Mouse (Mus musculus): ENCODE data around the gene Ldha.
A peak's percentile ranks its signal among the peaks of the same experiment; 100 is the strongest.

The Ldha gene

DNA sequence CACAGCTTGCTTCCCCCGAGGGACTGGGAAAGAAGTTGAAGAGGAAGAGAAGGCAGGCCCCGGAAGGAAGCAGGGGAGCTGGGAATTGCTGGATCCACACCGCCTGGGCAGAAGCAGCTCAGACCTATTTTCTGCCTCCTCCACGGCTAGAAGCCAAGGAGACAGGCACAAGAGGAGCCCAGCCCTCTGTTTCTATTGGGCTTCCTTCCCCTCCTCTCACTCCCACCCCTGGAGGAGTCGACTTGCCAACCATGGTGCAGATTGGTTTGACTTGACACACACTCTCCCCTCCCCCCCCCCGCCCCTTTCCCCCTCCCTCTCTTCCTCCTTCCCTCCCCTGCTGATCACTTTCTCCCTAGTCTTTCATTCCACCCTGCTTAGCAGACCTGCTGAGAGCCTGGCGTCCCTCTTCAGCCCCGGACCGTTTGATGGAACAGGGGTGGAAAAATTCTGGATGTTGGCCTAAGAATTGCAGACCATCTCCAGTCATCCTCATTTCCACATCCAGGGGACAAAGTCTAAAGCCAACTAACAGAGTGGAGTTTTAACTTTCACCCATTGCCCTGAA lies 3.1 kb upstream of the Ldha start:
- peak; percentile 64 for DNase-seq (ENCODE audit: low spot score)

DNA sequence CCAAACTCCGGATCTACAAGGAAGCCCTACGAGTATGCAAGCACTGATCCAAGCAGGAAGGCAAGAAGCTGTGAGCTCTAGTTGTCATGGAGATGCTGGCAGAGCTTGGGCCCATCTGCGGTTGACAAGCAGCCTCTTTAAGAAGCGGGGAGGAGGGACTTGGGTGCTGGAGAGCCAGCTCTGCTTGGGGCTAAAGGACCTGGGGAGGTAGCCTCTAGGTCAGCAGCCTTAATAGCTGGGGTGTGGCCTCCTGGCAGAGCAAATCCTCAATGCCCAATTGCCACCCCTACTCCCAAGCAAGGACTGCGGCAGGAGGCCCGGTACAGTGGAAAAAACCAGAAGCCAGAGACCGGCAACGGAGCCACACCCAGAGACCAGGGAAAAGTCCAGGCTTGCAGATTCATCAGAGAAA lies 2.4 kb upstream of the Ldha start:
- DNase-seq (ENCODE audit: low spot score), result peak; percentile 72

DNA sequence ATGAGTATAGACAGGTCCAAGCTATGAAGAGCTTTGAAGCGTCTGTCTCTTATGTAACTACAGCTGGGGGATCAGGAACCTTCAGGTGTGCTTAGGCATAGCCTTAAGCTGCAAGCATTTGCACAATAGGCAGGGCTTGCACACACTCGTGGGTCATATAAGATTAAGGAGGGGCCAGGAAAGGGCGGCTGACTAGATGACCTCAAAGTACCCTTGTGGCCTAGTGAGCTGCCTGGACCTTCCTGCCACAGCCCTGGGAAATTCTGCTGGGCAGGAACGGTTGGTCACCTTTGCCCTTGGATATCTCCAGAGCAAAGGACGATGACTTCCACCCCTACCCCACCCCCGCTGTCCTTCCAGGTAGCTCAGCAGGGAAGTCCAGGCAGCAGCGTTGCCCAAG lies 1.8 kb upstream of the Ldha start:
- peak; percentile 59 for DNase-seq (ENCODE audit: low spot score)

DNA sequence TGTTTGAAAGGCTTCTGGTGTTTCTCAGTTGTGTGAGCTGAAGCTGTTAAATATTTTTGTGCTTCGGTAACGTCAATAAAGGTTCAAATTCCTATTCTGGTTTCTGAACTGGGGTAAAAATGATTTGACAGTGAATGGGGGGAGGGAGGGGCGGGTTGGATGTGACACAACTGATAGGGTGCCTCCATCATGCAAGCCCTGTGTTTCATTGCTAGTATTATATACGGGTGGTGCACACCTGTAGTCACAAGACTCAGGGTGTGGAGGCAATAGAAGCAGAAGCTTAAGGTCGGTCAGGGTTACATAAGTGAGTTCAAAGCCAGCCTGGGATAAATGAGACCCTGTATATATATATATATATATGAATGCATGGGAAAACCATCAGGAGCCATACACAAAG lies 1.4 kb upstream of the Ldha start:
- DNase-seq (ENCODE audit: low spot score), result no peak

DNA sequence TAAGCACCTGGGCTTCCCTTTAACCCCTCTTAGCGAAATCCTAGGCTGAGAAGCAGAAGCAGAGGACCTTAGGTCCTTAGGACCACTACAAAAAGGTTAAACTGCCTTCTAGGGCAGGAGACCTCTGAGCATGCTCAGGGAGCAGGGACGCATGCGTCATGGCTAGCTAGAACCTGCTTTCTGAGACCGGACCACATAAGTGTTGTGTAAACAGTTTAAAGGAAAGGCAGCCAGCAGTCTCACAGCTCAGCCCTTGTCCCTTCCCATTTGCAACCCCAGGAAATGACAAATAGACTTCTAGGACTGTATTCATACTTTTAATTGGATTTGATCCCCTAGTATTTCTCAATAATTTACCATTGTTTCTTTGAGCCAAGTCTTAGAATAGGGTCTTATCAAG lies 949 bp upstream of the Ldha start:
- DNase-seq (ENCODE audit: low spot score), result no peak

DNA sequence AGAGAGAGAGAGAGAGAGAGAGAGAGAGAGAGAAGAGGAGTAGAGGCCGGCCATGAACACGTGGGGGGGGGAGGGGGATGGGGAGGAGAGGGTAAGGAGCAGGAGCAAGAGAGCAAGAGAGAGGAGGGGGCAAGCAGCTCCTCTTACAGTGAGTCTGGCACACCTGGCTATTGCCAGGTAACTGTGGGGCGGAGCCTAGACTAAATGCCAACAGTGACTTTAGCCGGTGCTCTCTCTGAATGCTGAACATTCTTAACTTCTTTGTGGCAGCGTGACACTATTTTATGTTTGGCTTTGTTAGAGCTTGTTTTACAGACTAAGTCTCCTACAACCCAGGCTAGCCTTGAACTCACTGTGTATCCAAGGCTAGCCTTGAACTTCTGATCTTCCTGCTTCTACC lies 1.0 kb downstream of the Ldha start:
- no peak for DNase-seq (ENCODE audit: low spot score)

DNA sequence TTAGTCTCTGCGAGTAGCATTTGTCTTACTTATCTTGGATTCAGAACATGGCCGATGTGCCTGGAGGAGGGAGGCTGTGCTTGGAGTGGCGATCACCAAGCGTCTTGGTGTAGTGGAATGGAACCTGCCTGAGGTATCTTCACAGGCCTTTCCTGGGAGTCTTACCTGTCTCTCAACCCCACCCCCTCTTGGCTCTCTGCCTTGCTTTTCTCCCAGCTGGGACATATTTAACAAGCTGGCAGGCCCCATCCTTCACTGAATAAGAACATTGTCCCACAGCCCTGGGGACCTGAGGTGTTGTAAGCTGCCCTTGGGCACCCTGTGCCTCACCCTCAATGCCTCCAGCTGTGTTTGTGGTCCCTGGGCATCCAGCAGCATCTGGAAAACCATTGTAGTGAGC lies 2.3 kb downstream of the Ldha start:
- no peak for DNase-seq (ENCODE audit: low spot score)

DNA sequence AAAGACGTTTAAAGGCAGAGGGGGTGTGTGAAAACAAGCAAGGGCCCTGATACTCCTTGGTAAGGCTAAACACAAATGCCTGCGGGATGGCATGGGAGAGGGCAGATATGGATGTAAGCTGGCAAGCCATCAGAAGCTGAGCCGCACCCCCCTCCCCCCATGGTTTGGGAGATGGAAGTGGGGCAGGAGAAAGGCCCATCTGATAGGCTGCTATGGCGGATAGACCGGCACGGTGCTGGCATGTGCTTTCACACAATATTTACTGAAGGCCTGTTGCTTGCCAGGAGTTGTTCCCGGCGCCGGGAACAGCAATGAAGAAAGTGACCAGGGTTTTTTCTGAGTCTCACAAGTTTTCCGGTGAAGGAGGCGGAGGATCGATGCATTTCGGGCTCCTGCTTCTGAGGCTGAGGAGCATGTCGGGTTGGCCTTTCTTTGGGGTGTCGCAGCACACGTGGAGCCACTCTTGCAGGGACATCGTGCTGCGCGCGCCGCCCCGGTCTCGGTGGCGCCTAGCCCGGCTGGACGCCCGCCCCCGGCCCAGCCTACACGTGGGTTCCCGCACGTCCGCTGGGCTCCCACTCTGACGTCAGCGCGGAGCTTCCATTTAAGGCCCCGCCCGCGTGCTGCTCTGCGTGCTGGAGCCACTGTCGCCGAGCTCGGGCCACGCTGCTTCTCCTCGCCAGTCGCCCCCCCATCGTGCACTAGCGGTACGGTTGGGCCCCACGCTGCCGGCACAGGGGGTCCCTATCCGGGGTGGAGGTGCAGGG lies 4.1 kb downstream of the Ldha start:
- DNase-seq (ENCODE audit: low spot score), result peak; percentile 93

DNA sequence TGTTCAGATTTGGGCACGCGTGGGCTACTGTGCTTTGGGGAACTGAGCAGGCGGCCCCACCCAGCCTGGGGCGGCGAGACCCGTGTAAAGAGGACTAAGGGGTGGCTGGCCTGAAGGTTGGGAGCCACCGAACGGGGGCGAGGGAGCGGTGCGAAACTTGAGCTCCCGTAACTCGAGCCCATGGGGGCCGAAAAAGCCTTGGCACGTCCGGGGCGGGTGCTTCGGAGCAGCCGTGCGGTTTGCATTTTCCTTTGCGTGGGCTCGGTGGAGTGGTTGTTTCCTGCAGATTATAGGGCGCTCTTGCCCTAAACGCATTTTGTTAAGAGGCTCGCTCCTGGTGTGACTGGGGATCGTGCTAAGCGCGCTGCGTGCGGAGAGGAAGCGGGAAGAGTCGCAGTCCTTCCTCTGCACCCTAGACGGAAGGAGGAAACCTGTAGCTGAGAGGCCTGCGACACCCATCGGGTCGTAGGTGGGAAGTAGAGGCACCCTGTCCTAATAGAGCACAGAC lies 4.8 kb downstream of the Ldha start:
- DNase-seq (ENCODE audit: low spot score), result peak; percentile 37

DNA sequence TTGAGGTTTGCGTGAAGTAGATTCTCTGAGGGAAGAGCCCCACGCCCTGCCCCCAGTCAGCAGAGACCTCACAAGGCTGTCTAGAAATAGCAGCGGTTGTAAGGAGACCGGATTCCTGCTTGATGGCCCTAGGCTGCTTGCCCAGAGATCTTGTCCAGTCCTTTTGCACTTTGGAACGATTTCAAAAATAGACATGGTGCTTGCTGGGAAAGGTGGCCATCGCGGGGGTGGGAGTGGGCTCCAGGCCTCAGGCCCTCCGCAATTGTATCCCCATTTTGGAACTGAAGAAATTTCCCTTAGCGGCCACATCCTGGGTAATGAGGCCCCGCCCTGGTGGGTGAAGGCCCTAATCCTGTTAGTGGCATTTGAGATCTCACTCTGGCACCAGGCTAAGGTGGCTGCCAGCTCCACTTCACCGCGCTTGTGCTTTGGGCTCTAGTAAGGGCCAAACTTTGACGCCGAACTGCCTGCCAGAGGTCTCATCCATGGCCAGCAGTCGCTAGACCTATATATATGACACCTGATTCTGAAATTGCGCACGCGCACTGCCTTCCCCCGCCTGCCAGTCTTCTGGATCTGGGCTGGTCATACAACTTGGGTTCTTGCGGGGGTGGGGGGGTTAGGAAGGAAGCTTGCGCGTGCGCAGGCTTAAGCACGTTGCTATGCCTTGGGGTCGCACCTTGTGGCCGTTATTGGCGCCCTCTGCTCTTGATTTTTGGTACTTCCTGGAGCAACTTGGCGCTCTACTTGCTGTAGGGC lies 5.4 kb downstream of the Ldha start:
- peak; percentile 83 for DNase-seq (ENCODE audit: low spot score)

DNA sequence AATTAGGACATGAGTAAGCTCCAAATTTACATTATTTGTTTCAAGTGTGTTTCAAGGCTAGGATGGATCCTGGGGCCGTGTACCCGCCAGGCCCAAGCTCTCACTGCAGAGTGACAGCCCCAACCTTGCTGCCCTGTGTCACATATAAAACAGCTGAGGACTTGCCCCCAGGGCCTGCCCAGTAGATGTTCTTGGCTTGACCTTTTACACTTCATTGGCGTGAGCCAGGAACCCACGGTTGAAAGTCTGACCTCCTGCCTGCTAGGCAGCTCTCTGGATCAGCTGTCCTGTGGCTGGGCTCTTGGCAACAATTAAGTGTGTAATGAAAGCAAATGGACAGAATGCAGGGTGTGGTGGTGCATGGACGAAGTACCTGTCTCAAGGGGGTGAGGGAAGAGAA lies 8.0 kb downstream of the Ldha start:
- DNase-seq (ENCODE audit: low spot score), result no peak

DNA sequence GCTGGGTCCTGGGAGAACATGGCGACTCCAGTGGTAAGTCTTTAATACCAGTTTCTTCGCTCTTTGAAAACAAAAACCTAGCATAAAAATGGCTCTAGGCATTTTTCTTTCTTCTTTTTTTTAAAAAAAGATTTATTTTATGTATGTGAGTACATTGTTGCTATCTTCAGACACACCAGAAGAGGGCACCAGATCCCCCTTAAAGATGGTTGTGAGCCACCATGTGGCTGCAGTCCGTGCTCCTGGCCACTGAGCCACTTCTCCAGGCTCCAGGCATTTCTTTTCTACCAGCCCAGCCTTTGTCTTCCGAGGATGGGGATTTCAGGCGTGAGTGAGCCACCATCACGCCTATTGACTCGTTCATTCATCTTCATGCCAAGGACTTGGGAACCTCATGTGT lies 9.8 kb downstream of the Ldha start:
- DNase-seq (ENCODE audit: low spot score), result peak; percentile 38

DNA sequence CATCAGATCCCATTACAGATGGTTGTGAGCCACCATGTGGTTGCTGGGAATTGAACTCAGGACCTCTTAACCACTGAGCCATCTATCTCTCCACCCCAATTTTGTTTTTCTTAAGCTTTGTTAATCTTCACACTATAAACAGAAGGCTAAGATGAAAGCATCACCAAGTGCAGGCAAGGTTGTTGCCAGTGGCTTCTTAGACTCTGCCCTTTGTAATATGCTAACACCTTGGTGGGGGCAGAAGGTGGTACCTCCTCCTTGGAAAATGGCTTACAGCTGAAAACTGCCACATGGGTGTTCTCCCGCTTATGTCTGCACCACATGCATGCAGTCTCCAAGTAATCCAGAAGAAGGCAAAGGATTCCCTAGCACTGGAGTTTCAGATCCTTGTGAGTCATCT lies 11.4 kb downstream of the Ldha start:
- no peak for DNase-seq (ENCODE audit: low spot score)

DNA sequence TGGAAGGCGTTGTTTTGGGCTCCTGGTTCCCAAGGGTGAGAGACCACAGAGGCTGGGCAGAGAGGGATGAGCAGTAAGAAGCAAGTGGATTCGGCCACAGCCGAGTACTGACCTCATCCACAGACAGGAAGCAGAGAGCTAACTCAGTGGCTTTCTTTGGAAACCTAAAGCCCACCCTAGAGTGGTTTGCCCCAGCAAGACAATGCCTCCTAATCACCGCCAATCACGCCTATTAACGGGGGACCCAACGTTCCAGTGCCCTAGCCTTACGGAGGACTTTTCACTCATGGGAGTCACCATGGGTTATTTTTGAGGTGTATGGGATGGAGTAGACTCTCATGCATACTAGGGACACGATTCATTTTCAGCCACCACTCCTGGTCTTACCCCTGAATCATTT lies 12.1 kb downstream of the Ldha start:
- DNase-seq (ENCODE audit: low spot score), result no peak

DNA sequence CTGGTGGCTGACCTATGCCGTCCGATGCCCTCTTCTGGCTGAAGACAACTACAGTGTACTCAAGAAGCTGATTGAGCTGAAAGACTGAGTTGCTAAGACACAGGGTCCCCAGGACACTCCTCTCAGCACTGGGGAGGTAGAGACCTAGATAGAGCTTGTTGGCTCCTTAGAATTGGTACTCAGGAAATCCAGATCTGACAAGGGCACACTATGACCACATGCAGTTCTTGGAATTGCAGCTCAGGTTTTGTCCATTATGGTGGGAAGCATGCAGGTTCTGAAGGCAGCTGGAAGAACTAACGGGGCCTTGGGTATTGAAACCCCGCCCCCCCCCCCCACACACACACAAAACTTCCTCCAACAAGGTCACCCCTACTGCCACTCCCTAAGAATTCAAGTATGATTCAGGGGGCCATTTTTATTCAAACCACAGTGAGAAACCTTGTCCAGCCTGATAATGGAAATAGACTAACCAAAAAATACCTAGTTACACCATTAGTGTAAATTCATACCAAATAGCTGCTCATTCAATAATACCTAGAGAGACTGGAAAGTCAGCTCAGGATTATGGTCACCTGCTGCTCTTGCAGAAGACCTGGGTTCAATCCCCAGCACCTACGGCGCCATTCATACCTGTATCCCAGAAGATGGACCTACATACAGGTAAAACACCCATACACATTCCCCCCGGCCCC lies 14.7 kb downstream of the Ldha start:
- DNase-seq (ENCODE audit: low spot score), result no peak

DNA sequence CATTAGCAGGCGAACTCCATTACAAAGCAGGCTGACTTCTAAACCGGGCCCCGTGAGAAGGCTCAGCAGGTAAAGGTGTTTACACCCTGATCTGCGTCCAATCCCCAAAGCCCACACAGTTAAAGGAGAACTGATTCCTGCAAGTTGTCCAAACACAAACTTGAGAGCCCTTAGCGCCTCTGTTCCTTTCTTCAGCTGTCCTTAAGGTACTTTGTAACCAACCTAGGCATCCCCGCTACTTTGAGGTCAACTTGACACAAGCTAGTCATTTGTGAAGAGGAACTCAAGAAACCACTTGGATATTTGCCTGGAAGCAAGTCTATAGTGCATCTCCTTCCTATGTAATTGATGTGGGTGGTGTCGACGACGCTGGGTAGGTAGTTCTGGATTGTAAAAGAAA lies 16.2 kb downstream of the Ldha start:
- no peak for DNase-seq (ENCODE audit: low spot score)

DNA sequence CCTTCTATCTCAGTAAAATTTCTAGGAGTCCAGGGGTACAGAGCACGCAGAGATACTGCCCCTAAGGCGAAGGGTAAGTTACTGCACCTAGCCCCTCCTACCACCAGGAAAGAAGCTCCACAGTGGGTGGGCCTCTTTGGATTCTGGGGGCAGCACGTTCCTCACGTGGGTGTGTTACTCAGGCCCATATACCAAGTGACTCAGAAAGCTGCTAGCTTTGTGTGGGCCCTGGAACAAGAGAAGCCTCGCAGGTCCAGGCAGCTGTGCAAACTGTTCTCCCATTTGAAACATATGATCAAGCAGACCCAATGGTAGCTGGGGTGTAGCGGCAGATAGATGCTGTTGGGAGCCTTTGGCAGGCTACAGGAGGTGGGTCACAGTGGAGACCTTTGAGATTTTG lies 17.8 kb downstream of the Ldha start:
- DNase-seq (ENCODE audit: low spot score), result no peak

DNA sequence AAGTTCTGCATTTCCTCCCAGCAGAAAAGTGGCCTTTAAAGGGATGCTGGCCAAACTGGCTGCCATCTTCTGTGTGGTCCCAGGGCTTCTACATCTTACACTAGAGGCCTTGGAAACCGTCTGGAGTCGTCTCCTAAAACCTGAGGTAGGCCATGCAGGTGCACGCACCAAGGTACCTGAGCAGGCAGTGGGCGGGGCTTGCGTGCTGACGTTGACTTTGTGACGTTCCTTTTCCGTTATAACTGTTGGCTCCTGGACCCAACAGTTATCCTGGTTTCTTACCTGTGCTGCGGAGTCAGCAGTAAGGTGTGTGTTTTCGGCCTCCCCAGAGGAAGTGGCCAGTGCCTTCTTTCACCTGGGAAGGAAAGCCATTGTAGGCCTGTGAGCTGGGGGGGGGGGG lies 19.7 kb downstream of the Ldha start, which contains the start of gene Ldhc:
TSS of gene Ldhc (plus strand) at position 208 of the 400 bp plus-strand sequence.
- DNase-seq (ENCODE audit: low spot score), result no peak

DNA sequence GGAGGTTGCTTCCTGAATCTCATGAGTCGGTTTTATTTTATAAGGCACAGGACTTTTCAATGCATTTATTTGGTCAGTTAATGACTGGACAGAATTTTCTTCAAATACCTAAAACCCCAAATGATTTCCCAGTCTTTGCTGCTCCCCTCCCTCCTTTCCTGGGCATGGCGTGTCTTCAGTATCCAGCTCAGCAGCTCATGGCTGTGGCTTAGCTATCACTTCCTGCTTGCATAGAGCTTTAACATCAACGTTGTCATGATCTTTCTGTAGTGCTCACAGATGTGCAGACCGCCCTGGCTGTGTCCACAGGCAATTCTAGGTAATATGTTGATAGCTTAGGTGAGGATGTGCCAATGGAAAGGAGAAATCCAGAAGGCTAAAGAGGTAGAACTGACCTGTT lies 30.7 kb downstream of the Ldha start:
- DNase-seq (ENCODE audit: low spot score), result no peak

DNA sequence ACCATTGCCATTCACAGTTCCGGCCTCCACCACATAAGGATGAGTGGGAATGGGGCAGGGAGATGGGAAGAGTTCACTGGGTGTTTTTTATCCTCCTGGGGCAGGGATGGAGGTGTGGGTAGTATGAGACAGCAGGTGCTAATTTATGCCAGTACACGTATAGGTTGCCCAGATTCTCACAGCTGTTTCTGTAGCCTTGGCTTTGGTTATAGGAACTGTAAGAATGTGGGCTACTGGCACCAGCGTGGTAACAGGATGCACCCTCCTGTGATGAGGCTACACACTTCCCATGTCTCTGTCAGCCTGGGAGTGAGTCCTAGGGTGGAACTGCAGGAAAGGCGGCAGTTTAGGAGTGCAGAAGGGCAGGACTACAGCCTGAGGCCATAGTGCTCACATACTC lies 35.6 kb downstream of the Ldha start:
- DNase-seq (ENCODE audit: low spot score), result no peak

DNA sequence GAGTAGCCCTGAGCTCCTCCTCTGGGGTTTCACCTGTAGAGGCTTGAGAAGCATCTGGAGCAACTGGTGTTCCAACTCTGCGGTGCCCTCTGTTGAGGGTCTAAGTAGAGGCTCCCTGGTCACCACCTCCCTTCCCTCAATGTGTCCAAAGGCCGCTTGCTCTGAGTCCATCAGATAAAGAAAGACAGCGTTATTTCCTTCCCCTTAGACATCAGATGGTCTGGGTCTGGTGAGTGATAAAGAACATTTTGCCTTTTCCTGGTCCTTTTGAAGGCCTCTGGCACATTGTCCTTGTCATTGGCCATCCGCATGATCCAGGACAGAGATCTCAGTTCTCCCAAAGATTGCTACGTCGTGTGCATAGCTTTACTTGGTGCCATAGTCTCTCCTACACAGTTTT lies 36.0 kb downstream of the Ldha start:
- no peak for DNase-seq (ENCODE audit: low spot score)

DNA sequence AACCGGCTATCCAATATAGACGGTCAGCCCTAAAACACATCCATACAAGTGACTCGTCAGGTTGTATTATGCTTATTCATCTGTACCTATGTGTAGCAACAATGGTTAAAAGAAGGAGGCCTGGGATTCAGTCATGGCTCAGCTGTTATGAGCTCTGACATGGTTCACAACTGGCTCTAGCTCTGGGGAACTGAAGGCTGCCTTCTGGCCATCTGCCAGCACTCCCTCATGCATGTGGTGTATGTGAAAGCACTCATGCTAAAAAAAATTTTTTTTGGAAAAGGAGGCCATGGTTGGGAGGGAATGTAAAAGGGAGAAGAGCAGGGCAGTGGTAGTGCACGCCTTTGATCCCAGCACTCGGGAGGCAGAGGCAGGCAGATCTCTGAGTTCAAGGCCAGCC lies 38.6 kb downstream of the Ldha start:
- no peak for DNase-seq (ENCODE audit: low spot score)

DNA sequence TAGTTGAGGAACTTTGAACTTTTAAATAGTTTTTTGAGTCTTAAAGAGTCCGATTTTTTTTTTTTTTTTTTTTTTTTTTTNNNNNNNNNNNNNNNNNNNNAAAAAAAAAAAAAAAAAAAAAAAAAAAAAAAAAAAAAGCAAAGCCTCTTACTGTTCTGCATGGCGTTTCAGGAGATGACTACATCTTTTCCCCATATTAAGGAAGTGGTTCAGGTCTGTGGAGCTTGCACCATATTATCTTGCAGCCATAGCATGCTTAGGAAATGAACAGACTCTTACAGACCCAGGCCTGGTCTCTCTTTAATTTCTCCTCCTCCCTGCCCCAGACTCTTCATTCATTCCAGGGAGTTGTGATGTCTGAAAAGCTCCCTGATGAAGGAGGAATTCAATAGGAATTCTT lies 39.7 kb downstream of the Ldha start:
- no peak for DNase-seq (ENCODE audit: low spot score)

All from retina, embryonic 14.5 days (tissue).